Mouse (Mus musculus): ENCODE measurements around the gene Kras.

DNA sequence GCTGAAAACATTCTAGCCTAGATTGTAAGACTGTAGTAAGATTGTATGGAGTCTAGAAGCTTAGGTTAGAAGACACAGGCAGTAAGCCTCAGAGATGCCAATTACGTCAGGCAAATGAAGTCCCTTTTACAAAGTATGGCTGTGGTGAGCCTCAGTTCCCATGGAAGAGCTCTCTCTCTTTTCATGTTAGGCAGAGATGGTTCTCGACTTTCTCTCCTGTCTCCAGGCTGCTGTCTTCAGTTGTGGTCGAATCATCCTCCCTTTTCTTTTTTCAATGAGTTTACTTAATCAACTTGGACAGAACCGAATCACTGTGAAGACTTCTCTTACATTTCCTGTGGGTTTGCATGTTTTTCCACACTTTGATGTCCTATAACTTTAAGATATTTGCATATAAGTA is 35.6 kb upstream of the Kras start:
- TF ChIP-seq FLI1 (IDR thresholded peaks at IDR 0.05; ENCODE audit: low read length) (no peak), GATA1 (IDR thresholded peaks at IDR 0.05; ENCODE audit: borderline replicate concordance, low read length) (no peak)

All from megakaryocyte, embryonic 14.5 days (primary cell).